Mouse (Mus musculus): ENCODE measurements around the gene Grik2.
"Not testable (repeated sequence)": the region's sequence is repeated elsewhere in the genome, so short reads cannot be mapped to it uniquely, and the experiment has no call there.

Grik2 gene

DNA sequence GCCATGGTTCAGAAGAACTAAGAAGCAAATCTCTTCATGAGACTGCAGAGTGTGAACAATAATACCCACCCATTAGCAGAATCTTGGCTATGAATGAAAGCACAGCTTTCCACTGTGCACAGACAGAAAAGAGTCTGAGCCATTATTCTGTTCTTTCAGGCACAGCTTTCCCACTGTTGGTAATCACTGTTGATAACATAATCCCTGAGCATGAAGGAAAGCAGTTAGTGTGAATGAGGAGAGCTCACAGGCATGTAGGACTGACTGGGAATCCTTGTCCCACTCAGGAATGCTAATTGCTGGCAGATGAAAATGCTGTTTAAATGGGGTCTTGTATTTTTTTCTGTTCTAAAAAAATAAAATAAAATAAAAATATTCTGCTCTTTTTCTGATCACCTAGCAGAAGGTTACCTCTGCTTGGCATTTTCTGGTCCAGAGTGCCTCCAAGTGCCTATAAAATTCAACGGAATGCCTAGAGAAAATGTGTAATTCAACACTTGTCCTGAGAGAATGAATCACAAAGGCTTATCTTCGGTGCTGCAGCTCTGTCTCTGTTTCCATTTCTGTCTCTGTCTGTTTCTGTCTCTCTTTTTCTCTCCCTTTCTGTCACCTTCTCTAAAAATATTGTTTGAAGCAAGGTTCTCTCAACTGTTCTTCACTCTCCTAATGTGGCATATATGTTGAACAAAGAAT, 532.2 kb downstream of the Grik2 start:
- peak; percentile 86 for DNase-seq

- DNase-seq: not testable (repeated sequence)
Observed at GRCm38 (mm10) chr10:49237356-49237755, 551.2 kb downstream of the Grik2 start.

- DNase-seq: not testable (repeated sequence)
Observed at GRCm38 (mm10) chr10:49236844-49237243, 551.7 kb downstream of the Grik2 start.

GRCm38 (mm10) chr10:49220096-49220495, 568.5 kb downstream of the Grik2 start:
- no peak for DNase-seq

DNA sequence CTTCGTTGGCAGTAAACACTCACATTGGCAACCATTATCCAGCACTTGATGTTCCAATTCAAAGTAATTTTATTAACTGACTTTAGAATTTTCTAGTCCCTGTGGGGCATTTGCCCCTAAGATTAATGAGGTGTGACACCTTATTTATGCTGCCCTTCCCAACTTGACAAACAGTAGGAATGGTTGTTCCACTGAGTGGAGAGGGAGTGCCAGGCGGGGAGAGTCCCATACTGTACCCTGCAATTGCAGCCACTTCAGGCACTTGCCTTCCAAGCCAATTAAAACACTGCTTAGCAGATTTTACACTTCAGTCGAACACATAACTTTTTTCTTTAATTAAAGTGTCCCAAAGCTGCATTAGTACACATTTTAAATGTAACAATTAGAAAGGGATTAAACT, 568.9 kb downstream of the Grik2 start:
- peak; percentile 10 for DNase-seq

DNA sequence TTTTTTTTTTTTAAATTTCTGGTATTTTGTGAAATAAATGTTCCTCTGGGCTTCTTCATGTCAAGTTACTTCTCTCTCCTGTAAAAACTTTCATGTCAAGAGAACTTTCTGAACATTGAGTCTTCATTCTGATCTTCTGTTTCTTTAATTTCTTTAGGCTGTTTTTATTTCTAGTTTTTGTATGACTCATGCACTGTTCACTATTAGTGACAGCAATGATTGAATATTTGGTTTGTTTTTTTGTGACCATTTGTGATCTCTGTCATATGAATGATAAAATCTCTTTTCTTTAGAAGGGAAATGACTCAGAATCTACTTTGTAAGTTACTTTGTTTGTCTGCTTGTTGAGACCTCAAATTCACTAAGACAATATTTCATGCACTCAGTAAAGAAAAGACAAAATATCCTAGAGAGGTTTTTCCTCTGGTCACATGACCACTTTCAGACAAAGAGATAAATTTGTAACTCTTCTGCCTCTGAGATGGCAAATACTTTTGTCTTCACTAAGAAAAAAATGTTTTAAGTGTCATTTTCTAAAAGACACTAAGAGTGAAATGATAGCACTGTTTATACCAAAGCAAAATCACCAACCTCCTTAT, 596.7 kb downstream of the Grik2 start:
- DNase-seq: no peak

GRCm38 (mm10) chr10:49191291-49191690, 597.3 kb downstream of the Grik2 start:
- DNase-seq: no peak

DNA sequence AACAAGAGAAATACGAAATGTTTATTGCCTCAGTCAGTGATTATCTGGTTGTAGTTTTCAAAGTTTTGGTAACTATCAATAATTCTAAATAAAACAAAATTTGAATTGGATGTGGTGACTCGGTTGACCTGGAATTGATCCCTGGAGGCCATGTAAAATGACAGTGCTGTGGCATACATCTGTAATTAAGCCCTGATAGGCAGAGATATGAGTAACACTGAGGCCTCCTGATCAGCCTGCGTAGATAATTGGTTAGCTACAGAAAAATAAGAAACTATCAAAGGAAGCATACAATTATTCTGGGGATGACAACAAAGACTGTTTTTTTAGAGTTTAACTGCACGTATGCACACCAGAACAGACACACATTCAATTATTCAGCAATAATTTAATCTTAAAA, 634.4 kb downstream of the Grik2 start:
- no peak for DNase-seq

- DNase-seq: not testable (repeated sequence)
Observed at GRCm38 (mm10) chr10:49151496-49151895, 637.1 kb downstream of the Grik2 start.

DNA sequence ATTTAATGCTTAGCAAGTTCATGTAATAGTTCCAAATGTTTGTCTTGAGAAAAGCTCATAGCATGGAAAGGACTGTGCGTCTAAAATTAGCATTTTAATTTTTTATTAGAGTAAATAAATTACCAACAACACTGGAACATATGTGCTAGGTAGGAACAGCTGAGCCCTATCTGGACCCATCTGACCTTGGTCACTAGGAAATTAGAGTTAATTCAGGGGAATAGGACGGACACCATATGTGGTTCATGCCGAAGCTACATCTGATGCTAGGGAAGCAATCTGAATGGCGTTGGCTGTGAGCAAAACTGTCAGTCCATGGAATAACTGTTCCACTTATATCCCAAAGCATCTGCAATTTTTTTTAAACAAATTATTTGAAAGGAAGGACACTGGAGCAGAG, 638.9 kb downstream of the Grik2 start:
- no peak for DNase-seq

- DNase-seq: no peak
Observed at GRCm38 (mm10) chr10:49142658-49143057, 645.9 kb downstream of the Grik2 start.

DNA sequence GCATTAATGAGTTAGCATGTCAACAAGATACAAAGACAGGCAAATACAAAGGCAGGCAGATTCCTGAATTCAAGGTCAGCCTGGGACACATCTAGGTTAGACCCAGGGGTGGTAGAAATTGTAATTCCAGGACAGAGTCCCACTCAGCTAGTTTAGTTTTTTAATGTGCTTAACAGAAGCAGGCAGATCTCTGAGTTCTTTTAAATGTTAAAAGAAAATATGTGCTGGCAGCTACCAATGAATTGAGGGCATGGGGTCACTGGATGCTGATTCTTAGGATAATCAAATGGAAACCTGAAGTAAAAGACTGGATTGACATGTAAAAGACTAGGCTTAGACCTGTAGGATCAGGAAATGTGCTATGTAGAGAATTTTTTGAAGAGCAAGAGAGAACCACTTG, 651.8 kb downstream of the Grik2 start:
- DNase-seq: no peak

GRCm38 (mm10) chr10:49131311-49131710, 657.3 kb downstream of the Grik2 start:
- DNase-seq: peak; percentile 15

DNA sequence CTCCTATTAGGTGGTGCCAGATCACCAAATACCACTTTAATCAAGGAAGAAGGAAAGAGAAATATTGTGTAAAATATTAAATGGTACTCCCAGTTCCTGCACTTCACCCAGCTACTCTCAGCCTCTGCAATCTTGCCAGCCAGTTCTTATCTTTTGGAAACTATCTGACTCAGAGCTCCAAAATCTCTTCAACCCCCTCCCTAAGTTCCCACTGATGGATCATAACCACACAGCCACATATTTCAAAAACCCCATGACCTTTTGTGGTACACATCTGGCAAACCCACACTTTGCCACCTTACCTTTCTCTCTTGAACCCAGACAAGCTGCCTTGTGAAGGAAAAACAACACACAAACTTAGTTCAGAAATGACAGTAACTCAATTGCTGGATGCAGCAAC, 738.2 kb downstream of the Grik2 start:
- no peak for DNase-seq

- no peak for DNase-seq
Observed at GRCm38 (mm10) chr10:49049391-49049790, 739.2 kb downstream of the Grik2 start.

Measured in retina, postnatal 1 day (tissue).